Mouse (Mus musculus) embryonic stem cell, embryonic (primary cell): ENCODE results near the gene Pttg1ip.

Experiments
- CTCF ChIA-PET, 4 experiments: fragments of 300-600 bp in 2 of 4; fragments of 350-600 bp in 2 of 4; sonication (Branson Sonifier 250); formaldehyde crosslinking; loops; one replicate each; lab custom pipeline; 2022; ENCODE audit warnings: inconsistent platforms in 2 of 4; lab: Charles Lee
- POLR2A ChIA-PET, 4 experiments: fragments of 300-600 bp in 2 of 4; fragments of 350-600 bp in 2 of 4; sonication (Branson Sonifier 250); formaldehyde crosslinking; loops; one replicate each; lab custom pipeline; 2022; ENCODE audit warnings: antibody characterized with exemption in 4 of 4, inconsistent platforms in 1 of 4; lab: Charles Lee

The Pttg1ip gene

GRCm38 (mm10) chr10:77556631-77557030 lies 24.9 kb upstream of the Pttg1ip start:
- ChIA-PET CTCF (interaction anchor here in 3 of 4 experiments (1.9 to 2.7 kb wide), 3 partner anchors 10 to 14 kb away, joined by 8 to 11 read pairs (median 11); no protein-coding TSS in a partner anchor), POLR2A (interaction anchor here in 2 of 4 experiments (1.3 to 1.7 kb wide), 2 partner anchors 13 to 24 kb away, joined by 3 to 5 read pairs; no protein-coding TSS in a partner anchor)

- ChIA-PET POLR2A (interaction anchor here in 2 of 4 experiments (0.5 to 1.7 kb wide), 3 partner anchors 12 to 43 kb away, joined by 3 to 5 read pairs (median 3); no protein-coding TSS in a partner anchor), CTCF (interaction anchor here (0.7 to 2.7 kb wide), 8 partner anchors 9 to 15 kb away, joined by 3 to 11 read pairs (median 5); no protein-coding TSS in a partner anchor)
Measured at GRCm38 (mm10) chr10:77557641-77558040, 23.9 kb upstream of the Pttg1ip start.

GRCm38 (mm10) chr10:77560090-77560489 lies 21.4 kb upstream of the Pttg1ip start:
- ChIA-PET CTCF (interaction anchor here in 1 of 4 experiments (0.9 kb wide), 1 partner anchor 12 kb away, joined by 5 read pairs; no protein-coding TSS in a partner anchor), POLR2A (interaction anchor here in 2 of 4 experiments (0.8 to 1.4 kb wide), 2 partner anchors 12 to 21 kb away, joined by 3 read pairs; partner anchors contain the start of gene Pttg1ip (in 1 of the 2))

GRCm38 (mm10) chr10:77560830-77561229 lies 20.7 kb upstream of the Pttg1ip start:
- ChIA-PET POLR2A (interaction anchor here in 2 of 4 experiments (0.5 to 0.8 kb wide), 2 partner anchors 20 to 852 kb away, joined by 3 read pairs; partner anchors contain the start of genes Pttg1ip (in 1 of the 2) and Rrp1 (in 1 of the 2)), CTCF (interaction anchor here in 2 of 4 experiments (0.5 to 0.9 kb wide), 2 partner anchors 12 to 17 kb away, joined by 3 to 5 read pairs; no protein-coding TSS in a partner anchor)

- ChIA-PET CTCF (no interaction called here), POLR2A (interaction anchor here in 1 of 4 experiments (0.5 kb wide), 1 partner anchor 851 kb away, joined by 3 read pairs; the partner anchor contains the start of gene Rrp1)
Measured at GRCm38 (mm10) chr10:77561508-77561907, 20.0 kb upstream of the Pttg1ip start.

GRCm38 (mm10) chr10:77565005-77565404 lies 16.5 kb upstream of the Pttg1ip start:
- CTCF ChIA-PET, result interaction anchor here in 2 of 4 experiments (1.3 to 2.3 kb wide), 3 partner anchors 16 to 22 kb away, joined by 4 to 24 read pairs (median 16); partner anchors contain the start of gene Pttg1ip (in 1 of the 2)
- POLR2A ChIA-PET, result interaction anchor here in 2 of 4 experiments (0.8 to 4.5 kb wide), 2 partner anchors 16 to 17 kb away, joined by 3 to 30 read pairs; partner anchors contain the start of gene Pttg1ip (in 1 of the 2)

GRCm38 (mm10) chr10:77566651-77567050 lies 14.9 kb upstream of the Pttg1ip start:
- ChIA-PET CTCF (interaction anchor here (0.6 to 2.3 kb wide), 43 partner anchors 8 to 943 kb away, joined by 3 to 24 read pairs (median 4); partner anchors contain the start of genes Pttg1ip (in 3 of the 4), Col6a2 (in 1 of the 4) and Fam207a (in 1 of the 4)), POLR2A (interaction anchor here in 3 of 4 experiments (0.6 to 4.5 kb wide), 9 partner anchors 14 to 86 kb away, joined by 3 to 30 read pairs (median 4); partner anchors contain the start of gene Pttg1ip (in 1 of the 3))

- CTCF ChIA-PET, result interaction anchor here (0.6 to 2.8 kb wide), 9 partner anchors 10 to 62 kb away, joined by 3 to 14 read pairs (median 3); no protein-coding TSS in a partner anchor
- POLR2A ChIA-PET, result interaction anchor here in 3 of 4 experiments (1.0 to 5.1 kb wide), 7 partner anchors 12 to 36 kb away, joined by 3 to 110 read pairs (median 5); partner anchors contain the start of gene Pttg1ip (in 3 of the 3)
Measured at GRCm38 (mm10) chr10:77569481-77569880, 12.0 kb upstream of the Pttg1ip start.

GRCm38 (mm10) chr10:77569973-77570658 lies 11.4 kb upstream of the Pttg1ip start:
- CTCF ChIA-PET, result interaction anchor here (0.6 to 2.8 kb wide), 12 partner anchors 9 to 61 kb away, joined by 3 to 14 read pairs (median 4); no protein-coding TSS in a partner anchor
- POLR2A ChIA-PET, result interaction anchor here in 3 of 4 experiments (0.9 to 5.1 kb wide), 9 partner anchors 11 to 38 kb away, joined by 3 to 110 read pairs (median 5); partner anchors contain the start of gene Pttg1ip (in 3 of the 3)

- ChIA-PET POLR2A (interaction anchor here (0.7 to 5.1 kb wide), 29 partner anchors 9 to 330 kb away, joined by 3 to 110 read pairs (median 4); partner anchors contain the start of genes Pttg1ip (in 4 of the 4) and Ube2g2 (in 1 of the 4)), CTCF (interaction anchor here (0.6 to 2.2 kb wide), 34 partner anchors 8 to 441 kb away, joined by 3 to 28 read pairs (median 4); partner anchors contain the start of gene Pttg1ip (in 2 of the 4))
Measured at GRCm38 (mm10) chr10:77572225-77572624, 9.3 kb upstream of the Pttg1ip start.

- CTCF ChIA-PET, result interaction anchor here in 3 of 4 experiments (0.9 to 2.2 kb wide), 13 partner anchors 8 to 56 kb away, joined by 3 to 28 read pairs (median 5); partner anchors contain the start of gene Pttg1ip (in 1 of the 3)
Measured at GRCm38 (mm10) chr10:77573162-77573561, 8.4 kb upstream of the Pttg1ip start.

GRCm38 (mm10) chr10:77580027-77580920 lies 1.2 kb upstream of the Pttg1ip start:
- ChIA-PET POLR2A (interaction anchor here (0.7 to 6.8 kb wide), 34 partner anchors 8 to 429 kb away, joined by 3 to 110 read pairs (median 10); partner anchors contain the start of genes Ube2g2 (in 2 of the 4), Pfkl (in 1 of the 4) and Pofut2 (in 1 of the 4)), CTCF (interaction anchor here in 3 of 4 experiments (0.5 to 3.8 kb wide), 17 partner anchors 8 to 873 kb away, joined by 3 to 44 read pairs (median 6); partner anchors contain the start of gene Pfkl (in 1 of the 3))

More at GRCm38 (mm10) chr10:77573162-77573561, 8.4 kb upstream of the Pttg1ip start:
- POLR2A ChIA-PET, result interaction anchor here (0.8 to 5.1 kb wide), 24 partner anchors 8 to 329 kb away, joined by 3 to 110 read pairs (median 6); partner anchors contain the start of genes Pttg1ip (in 4 of the 4) and Ube2g2 (in 1 of the 4)

GRCm38 (mm10) chr10:77581023-77581407 lies 505 bp upstream of the Pttg1ip start:
- POLR2A ChIA-PET, result interaction anchor here (0.6 to 6.8 kb wide), 54 partner anchors 9 to 845 kb away, joined by 3 to 110 read pairs (median 6); partner anchors contain the start of genes Ube2g2 (in 3 of the 4), Pcbp3 (in 1 of the 4) and Pfkl (in 1 of the 4)

GRCm38 (mm10) chr10:77582285-77582618 lies 732 bp downstream of the Pttg1ip start:
- POLR2A ChIA-PET, result interaction anchor here (0.5 to 6.8 kb wide), 53 partner anchors 8 to 844 kb away, joined by 3 to 110 read pairs (median 6); partner anchors contain the start of genes Ube2g2 (in 2 of the 4) and Pfkl (in 1 of the 4)
- CTCF ChIA-PET, result interaction anchor here (0.5 to 3.8 kb wide), 17 partner anchors 8 to 1053 kb away, joined by 3 to 44 read pairs (median 7); no protein-coding TSS in a partner anchor

More at GRCm38 (mm10) chr10:77581023-77581407, 505 bp upstream of the Pttg1ip start:
- CTCF ChIA-PET, result interaction anchor here (0.7 to 3.8 kb wide), 18 partner anchors 9 to 429 kb away, joined by 3 to 44 read pairs (median 6); partner anchors contain the start of gene Pfkl (in 1 of the 4)

- POLR2A ChIA-PET, result interaction anchor here in 3 of 4 experiments (0.6 to 6.8 kb wide), 17 partner anchors 8 to 318 kb away, joined by 3 to 110 read pairs (median 5); partner anchors contain the start of gene Ube2g2 (in 1 of the 3)
- CTCF ChIA-PET, result interaction anchor here in 2 of 4 experiments (0.6 to 2.0 kb wide), 5 partner anchors 10 to 145 kb away, joined by 3 to 7 read pairs (median 3); no protein-coding TSS in a partner anchor
Measured at GRCm38 (mm10) chr10:77583795-77584422, 2.4 kb downstream of the Pttg1ip start.
